Mouse (Mus musculus): Measurements from ENCODE around the gene Zbtb34. TPM values are rescaled to one million over a fixed set of nuclear protein-coding genes. Genes with fewer than 3 reads are reported as not detected.

Zbtb34 gene
- polyA plus RNA-seq (2015; fragmentation: Nextera tagmentation; extraction: Ambion mirVana), result 4.5 and 4.9 TPM in 2 replicates

DNA sequence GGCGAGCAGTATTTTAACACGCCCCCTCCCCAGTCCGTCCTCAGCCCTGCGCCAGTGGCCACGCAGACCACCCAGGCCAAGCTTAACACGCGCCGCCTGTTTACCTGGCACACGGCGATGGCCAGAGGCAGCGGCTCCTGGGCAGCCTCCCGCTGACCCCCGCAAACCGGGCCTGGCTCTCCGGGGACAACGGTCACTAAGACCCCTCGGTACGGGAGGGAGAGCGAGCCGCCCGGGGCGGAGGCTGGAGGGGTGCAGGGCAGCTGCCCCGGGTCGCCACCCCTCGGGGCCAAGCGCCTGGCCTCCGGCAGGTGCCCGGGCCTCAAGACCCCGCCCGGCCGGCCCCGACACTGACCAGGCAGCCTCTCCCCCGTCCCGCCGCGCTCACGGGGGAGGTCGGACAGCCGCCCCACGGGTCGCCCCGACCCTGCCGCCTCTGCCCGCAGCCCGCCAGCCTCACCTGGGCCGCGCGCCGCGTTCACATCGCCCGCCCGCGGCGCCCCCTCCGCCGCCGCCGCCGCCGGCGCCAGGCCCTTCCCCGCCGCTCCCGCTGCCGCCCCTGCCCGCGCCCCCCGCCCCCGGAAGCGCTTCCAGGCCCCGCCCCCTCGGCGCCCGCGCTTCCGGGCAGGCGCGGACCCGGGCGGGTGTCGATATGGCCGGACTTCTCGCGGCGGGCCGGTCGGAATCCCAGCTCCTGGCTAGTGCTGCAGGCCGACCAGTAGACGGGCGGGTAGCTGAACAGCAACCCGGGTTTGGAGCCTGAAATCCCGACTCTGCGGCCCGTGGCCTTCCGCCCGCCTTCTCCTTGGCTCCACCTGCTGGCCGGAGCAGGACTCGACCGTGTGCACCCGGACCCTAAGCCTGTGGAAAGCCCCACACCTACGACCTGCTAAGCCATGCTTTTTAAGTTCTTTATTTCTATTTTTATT lies at the start of gene Zbtb34:
TSS of gene Zbtb34 (minus strand) at position 554 of the 929 bp plus-strand sequence.
- peak; percentile 75 for DNase-seq (ENCODE audit: low spot score)
- no peaks in the 10 kb centered on the region for H3K27me3 ChIP-seq (replicated peaks; ENCODE audit: insufficient read depth, low read length)
- peaks cover 24% of the 10 kb centered on the region; the same call in 1 of the 2 replicates for H3K4me1 ChIP-seq (ENCODE audit: insufficient read depth, low read depth, low read length)
- H3K4me3 ChIP-seq (ENCODE audit: low read depth, low read length), result peak within 1 kb of the TSS; percentile 96
- WGBS, result 2% methylated on average over 58 of the region's 102 CpGs
- H3K9me3 ChIP-seq (ENCODE audit: low read length), result no peaks in the 10 kb centered on the region
- H3K27ac ChIP-seq (ENCODE audit: low read length), result peak within 1 kb of the TSS; percentile 92
- peak; percentile 76 for ATAC-seq
- H3K4me2 ChIP-seq (replicated peaks; ENCODE audit: low read depth, low read length), result peak within 1 kb of the TSS; percentile 87
- TF ChIP-seq EP300 (IDR thresholded peaks at IDR 0.05), result no peak
- peak; percentile 85 for TF ChIP-seq CTCF (IDR thresholded peaks at IDR 0.05)
- H3K36me3 ChIP-seq (ENCODE audit: insufficient read depth, low read length), result no peaks in the 10 kb centered on the region
- H3K9ac ChIP-seq (replicated peaks; ENCODE audit: low read depth), result peak within 1 kb of the TSS; percentile 84

DNA sequence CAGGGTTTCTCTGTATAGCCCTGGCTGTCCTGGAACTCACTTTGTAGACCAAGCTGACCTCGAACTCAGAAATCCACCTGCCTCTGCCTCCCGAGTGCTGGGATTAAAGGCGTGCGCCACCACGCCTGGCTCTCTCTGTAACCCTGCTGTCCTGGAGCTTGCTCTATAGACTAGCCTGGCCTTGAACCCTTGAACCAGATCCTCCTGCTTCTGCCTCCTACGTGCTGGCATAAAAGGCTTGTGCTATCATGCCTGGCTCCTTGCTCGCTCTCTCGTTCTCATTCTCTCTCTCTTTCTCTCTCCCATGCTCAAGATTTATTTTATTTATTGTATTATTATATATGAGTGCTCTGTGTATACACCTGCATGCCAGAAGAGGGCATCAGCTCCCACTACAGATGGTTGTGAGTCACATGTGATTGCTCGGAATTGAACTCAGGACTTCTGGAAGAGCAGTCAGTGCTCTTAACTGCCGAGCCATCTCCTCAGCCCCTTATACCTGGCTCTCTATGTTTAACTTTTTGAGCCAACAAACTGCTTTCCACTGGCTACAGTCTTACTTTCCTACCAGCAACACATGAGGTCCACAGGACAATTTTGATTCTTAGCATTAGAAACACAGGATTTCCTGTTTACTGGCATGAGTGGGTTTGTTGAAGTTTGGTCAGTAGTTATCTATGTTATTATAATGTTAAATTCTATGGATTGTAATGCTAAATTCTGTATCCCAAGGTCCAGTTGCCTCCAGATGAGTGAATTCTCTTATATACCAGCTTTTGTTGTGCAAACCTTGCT lies 47.0 kb upstream of the Zbtb34 start:
- H3K36me3 ChIP-seq (ENCODE audit: insufficient read depth, low read length), result no peaks in the 10 kb centered on the region
- no peak for TF ChIP-seq EP300 (IDR thresholded peaks at IDR 0.05)
- TF ChIP-seq CTCF (IDR thresholded peaks at IDR 0.05), result peak; percentile 20; the same call in 1 of the 2 replicates
- H3K27ac ChIP-seq (ENCODE audit: low read length), result no peak overlapping the region
- no peak for DNase-seq (ENCODE audit: low spot score)
- no peaks in the 10 kb centered on the region for H3K9me3 ChIP-seq (ENCODE audit: low read length)
- no peaks in the 10 kb centered on the region for H3K27me3 ChIP-seq (replicated peaks; ENCODE audit: insufficient read depth, low read length)
- WGBS, result 84% methylated on average over 10 of the region's 10 CpGs
- H3K4me2 ChIP-seq (replicated peaks; ENCODE audit: low read depth, low read length), result no peak overlapping the region
- H3K4me3 ChIP-seq (ENCODE audit: low read depth, low read length), result no peak overlapping the region
- no peak overlapping the region for H3K9ac ChIP-seq (replicated peaks; ENCODE audit: low read depth)
- ATAC-seq, result no peak
- no peaks in the 10 kb centered on the region for H3K4me1 ChIP-seq (ENCODE audit: insufficient read depth, low read depth, low read length)

DNA sequence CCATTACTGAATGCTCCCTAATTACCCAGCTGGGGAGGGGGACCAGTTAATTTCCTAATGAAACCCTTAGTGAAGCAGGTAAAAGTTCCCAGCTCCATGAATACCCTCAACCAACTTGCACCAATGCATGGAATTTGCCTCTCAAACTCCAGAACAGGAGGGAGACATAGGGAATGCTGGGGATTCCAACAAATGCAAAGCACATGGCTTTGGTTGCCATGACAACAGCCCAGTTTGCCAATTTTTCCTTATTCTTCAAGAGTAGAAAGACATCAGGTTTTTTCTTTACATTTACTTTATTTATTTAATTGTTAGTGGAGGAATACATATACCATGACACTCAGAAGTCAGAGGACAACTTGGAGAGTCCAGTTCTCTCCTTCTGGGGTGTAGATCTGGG lies 44.8 kb upstream of the Zbtb34 start:
- H3K9ac ChIP-seq (replicated peaks; ENCODE audit: low read depth), result no peak overlapping the region
- H3K4me2 ChIP-seq (replicated peaks; ENCODE audit: low read depth, low read length), result no peak overlapping the region
- no peak for ATAC-seq
- DNase-seq (ENCODE audit: low spot score), result no peak
- no peak overlapping the region for H3K27ac ChIP-seq (ENCODE audit: low read length)
- no peaks in the 10 kb centered on the region for H3K4me1 ChIP-seq (ENCODE audit: insufficient read depth, low read depth, low read length)
- H3K4me3 ChIP-seq (ENCODE audit: low read depth, low read length), result no peak overlapping the region
- H3K9me3 ChIP-seq (ENCODE audit: low read length), result no peaks in the 10 kb centered on the region
- no peak for TF ChIP-seq CTCF (IDR thresholded peaks at IDR 0.05)
- no peaks in the 10 kb centered on the region for H3K27me3 ChIP-seq (replicated peaks; ENCODE audit: insufficient read depth, low read length)
- H3K36me3 ChIP-seq (ENCODE audit: insufficient read depth, low read length), result no peaks in the 10 kb centered on the region

DNA sequence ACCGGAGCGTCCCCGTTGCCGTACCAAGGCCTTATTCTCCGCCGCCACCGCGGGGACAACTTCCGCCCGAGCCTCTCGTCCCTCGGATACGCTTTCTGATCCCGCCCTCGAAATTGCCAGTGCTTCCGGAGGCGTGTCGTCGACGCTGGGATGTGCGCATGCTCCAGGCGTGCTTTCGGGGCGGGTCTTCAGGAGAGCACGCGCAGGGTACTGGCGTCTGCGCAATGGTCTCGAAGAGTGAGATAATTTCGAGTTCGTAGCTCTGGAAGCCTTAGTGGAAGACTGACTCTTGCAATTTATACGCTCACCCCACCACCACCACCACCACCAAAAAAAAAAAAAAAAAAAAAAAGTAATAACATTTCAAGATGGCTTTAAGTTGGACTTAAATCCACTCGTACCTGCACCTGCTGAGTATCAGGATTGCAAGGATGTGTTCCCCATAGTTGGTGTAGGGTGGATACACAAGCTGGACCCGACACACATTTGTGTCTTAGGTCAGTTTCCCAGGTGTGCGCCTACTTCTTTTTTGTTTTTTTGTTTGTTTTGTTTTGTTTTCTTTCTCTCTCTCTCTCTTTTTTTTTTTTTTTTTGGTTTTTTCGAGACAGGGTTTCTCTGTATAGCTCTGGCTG lies 37.5 kb upstream of the Zbtb34 start, which contains the start of gene Zbtb43:
TSS of gene Zbtb43 (minus strand) at position 94 of the 632 bp plus-strand sequence.
- DNase-seq (ENCODE audit: low spot score), result peak; percentile 97
- 5% methylated on average over 36 of the region's 36 CpGs for WGBS
- Histone ChIP-seq H3K27ac (ENCODE audit: low read length) (peak within 1 kb of the TSS; percentile 84), H3K9me3 (ENCODE audit: low read length) (no peaks in the 10 kb centered on the region), H3K36me3 (ENCODE audit: insufficient read depth, low read length) (peaks cover 4% of the 10 kb centered on the region; the same call in 1 of the 2 replicates), H3K4me2 (replicated peaks; ENCODE audit: low read depth, low read length) (peak within 1 kb of the TSS; percentile 74), H3K9ac (replicated peaks; ENCODE audit: low read depth) (peak within 1 kb of the TSS; percentile 89), H3K27me3 (replicated peaks; ENCODE audit: insufficient read depth, low read length) (no peaks in the 10 kb centered on the region), H3K4me1 (ENCODE audit: insufficient read depth, low read depth, low read length) (peaks cover 17% of the 10 kb centered on the region; the same call in 1 of the 2 replicates), H3K4me3 (ENCODE audit: low read depth, low read length) (peak within 1 kb of the TSS; percentile 94)
- peak; percentile 97 for ATAC-seq
- no peak for TF ChIP-seq CTCF (IDR thresholded peaks at IDR 0.05)
- TF ChIP-seq EP300 (IDR thresholded peaks at IDR 0.05), result no peak

DNA sequence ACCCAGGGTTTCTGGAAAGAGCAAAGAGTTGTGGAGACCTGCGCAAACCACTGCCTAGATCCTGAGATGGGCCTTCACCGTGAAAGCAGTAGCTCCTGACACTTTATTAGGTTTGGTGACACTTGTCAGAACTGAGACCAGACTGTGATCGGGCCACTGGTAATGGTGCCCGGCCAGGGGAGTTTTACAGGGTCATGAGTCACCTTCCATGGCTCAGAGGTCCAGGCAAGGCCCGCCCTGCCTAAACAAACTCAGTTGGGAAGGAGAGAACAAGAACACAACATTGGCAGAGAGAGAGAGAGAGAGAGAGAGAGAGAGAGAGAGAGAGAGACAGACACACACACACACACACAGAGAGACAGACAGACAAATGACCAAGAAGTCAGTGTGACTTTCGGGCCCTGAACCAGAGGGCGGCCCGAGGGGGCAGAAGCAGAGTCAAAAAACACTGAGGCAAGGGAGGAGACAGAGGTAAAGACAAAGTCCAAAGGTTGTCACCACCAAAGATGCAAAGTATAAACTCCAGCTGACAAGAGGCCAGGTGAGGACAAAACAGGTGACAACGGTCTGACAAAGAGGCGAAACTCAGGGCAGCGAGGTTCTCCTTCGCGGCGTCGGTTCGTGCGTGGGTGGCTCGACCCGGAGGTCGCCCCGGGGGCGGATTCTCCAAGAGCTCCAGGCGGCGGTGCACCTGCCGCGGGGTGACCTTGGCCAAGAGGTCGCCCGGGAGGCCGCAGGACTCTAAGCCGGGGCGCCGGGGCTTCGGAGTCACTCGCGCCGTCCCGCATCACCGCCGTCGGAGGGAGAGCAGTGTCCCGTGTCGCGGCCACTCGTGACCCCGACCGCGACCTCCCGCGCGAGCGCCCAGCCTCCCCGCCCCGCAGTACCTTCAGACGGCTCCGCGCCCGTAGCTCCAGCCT lies 36.7 kb upstream of the Zbtb34 start:
- DNase-seq (ENCODE audit: low spot score) (peak; percentile 52), ATAC-seq (peak; percentile 32)
- Histone ChIP-seq H3K36me3 (ENCODE audit: insufficient read depth, low read length) (peaks cover 4% of the 10 kb centered on the region; the same call in 1 of the 2 replicates), H3K4me2 (replicated peaks; ENCODE audit: low read depth, low read length) (peak overlapping the region; percentile 74), H3K27me3 (replicated peaks; ENCODE audit: insufficient read depth, low read length) (no peaks in the 10 kb centered on the region), H3K4me1 (ENCODE audit: insufficient read depth, low read depth, low read length) (peaks cover 17% of the 10 kb centered on the region; the same call in 1 of the 2 replicates), H3K4me3 (ENCODE audit: low read depth, low read length) (peak overlapping the region; percentile 94), H3K27ac (ENCODE audit: low read length) (peak overlapping the region; percentile 84), H3K9ac (replicated peaks; ENCODE audit: low read depth) (peak overlapping the region; percentile 89), H3K9me3 (ENCODE audit: low read length) (no peaks in the 10 kb centered on the region)
- TF ChIP-seq CTCF (IDR thresholded peaks at IDR 0.05), result no peak
- TF ChIP-seq EP300 (IDR thresholded peaks at IDR 0.05), result no peak
- 3% methylated on average over 56 of the region's 57 CpGs for WGBS
